Mouse (Mus musculus) brain, embryonic 14.5 days (tissue): ENCODE measurements around the gene Gm20708.

Experiments used
- CTCF ChIP-seq: fragments of 200-500 bp; IDR thresholded peaks from 2 replicates; pipeline ENCODE4 v1.5.1; 2012; ENCODE audit warnings: inconsistent platforms, mild to moderate bottlenecking, moderate library complexity, borderline replicate concordance; ENCODE audit not compliant: insufficient read depth, insufficient read length; ENCODE audit errors: extremely low read depth
- POLR2A ChIP-seq: fragments of 200-500 bp; IDR thresholded peaks from 2 replicates; pipeline ENCODE4 v1.6.1; 2012; ENCODE audit warnings: mild to moderate bottlenecking, inconsistent platforms, borderline replicate concordance; ENCODE audit not compliant: poor library complexity, insufficient read depth, insufficient read length, severe bottlenecking; ENCODE audit errors: extremely low read depth

GRCm38 (mm10) chr11:117770407-117770806 is 39.1 kb upstream of the Gm20708 start:
- no peak for TF ChIP-seq CTCF
- TF ChIP-seq POLR2A: no peak
